Mouse (Mus musculus): ENCODE results near the gene Bcar3. TPM values are rescaled to one million over a fixed set of nuclear protein-coding genes. Genes with fewer than 3 reads are reported as not detected.

Gene Bcar3
- polyA plus RNA-seq (2012; fragmentation: generic; extraction: Trizol) = 10 to 100 TPM in 1 of 2 experiments, 1 to 10 TPM in 1; 2.6 to 16.8 TPM

DNA sequence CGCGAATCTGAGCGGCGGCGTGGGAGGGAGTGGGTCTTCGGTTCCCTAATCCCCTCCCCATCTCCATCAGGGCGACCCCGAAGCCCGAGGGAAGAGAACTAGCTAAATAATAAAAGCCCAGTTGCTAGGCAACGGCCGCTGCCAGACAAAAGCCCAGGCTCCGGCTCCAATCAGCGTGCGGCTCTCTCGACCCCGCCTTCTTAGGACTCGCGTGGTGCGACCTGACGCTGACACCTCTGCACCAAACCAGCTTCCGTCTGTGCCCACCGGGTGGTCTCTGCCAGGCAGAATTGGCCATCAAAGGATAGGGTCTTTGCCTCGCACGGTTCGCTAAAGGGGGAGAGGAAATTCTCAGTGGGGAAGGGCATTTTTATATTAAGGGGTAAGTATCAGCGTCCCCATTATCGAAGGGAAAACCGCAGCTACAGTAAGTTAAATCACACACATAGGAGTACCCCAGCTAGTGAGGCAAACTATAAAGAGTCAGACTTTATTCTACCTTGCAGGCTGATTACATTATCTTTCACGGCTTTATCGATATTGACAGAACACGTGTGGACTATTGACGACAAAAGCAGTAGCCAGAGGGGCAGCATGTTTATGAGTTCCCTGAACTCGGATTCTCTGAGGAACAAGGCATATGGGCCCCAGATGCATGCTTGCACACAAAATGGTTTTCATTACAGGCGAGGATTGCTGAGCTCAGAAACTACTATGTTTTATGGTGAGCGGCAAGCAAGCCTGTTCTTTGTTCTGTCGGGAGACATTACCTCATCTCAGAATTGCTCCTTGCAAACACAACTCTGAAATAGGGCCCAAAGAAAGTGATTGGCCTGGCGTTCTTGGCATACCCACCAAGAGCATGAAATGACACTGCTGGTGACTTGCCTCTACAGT lies at the start of gene Bcar3:
Gene Bcar3, plus strand, starts transcription at position 183 of the 897 bp plus-strand sequence.

DNA sequence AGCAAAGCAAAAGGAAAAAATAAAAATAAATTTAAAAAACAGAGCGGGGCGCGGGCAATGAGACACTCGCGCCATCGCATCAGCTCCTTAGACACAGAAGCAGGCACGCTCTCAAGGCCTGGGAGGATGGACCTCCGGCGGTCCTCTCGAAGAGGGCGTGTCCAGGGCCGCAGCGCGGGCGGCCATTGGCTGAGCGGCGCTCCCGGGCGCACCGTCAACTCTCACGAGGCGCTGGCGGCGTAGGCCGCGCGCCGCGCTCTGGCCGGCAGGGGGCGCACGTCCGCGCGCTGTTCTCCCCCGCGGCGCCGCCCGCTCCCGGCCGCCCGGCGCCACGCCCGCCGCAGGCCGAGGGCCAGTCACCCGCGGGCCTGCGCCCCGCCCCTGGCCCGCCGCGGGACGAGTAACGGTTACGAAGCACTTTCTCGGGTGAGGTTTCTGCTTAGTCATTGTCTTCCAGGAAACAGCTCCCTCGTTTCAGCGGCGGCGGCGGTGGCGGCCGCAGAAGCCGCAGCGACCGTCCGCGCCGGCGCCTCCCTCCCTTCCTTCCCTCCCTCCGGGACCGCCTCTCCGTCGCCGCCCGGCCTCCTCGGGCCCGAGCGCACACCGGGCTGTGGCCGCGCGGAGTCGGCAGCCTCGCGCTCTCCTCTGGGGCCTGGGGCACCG lies 48.6 kb upstream of the Bcar3 start, which contains the start of gene Gclm:
Gene Gclm, plus strand, starts transcription at position 343 of the 663 bp plus-strand sequence.

DNA sequence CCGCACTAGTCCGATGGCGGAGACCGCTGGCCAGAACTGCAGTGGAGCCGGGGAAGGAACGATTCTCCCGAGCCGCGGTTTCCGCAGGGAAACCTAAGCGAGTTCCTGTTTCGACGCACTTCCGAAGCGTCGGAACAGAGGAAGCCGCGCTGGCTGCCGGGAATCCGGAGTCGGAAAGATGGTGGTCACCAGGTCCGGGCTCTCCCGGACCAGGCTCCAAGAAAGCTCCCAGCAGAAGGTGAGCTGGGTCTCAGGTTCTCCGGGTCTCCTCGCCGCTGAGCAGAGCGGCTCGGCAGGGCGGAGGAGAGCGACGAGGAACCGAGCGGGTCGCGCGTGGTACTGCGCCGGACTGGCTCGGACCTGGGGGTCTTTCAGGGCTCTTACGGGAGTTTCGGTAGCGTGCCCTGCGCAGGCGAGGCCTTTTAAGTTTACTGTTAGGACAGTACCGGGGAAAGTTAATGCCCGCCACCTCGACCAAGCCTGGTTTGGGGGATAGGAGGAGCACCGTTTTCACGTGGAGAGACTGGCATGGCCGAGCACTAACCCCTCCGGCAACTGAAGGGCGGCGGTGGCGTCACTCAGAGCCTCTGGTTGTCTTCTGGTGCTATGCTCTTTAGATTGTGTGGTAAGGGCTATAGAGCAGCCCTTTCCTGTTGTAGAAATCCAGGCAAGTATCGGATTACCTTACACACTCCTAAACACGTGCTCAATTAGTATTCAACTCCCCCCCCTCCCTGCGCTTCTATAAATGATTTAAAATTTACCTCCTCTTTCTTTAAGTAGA lies 19.5 kb upstream of the Bcar3 start, which contains the start of gene Dnttip2:
Gene Dnttip2, plus strand, starts transcription at position 148 of the 784 bp plus-strand sequence.

Other genes with a start within 250 kb of the Bcar3 start
- under 1 TPM; 0.01 to 0.37 TPM for gene Abca4, start 249.7 kb upstream of the Bcar3 start, polyA plus RNA-seq (2012; fragmentation: generic; extraction: Trizol)
- gene Gclm, start 48.6 kb upstream of the Bcar3 start, polyA plus RNA-seq (2012; fragmentation: generic; extraction: Trizol) = 10 to 100 TPM; 22.9 to 26.4 TPM
- gene Dnttip2, start 19.7 kb upstream of the Bcar3 start, polyA plus RNA-seq (2012; fragmentation: generic; extraction: Trizol) = 1 to 10 TPM; 1.5 to 9.7 TPM

Measured in C3H10T1/2 (cell line).